Mouse (Mus musculus) cerebellum, adult 2 months (tissue): ENCODE measurements around the gene G430095P16Rik.

Experiments used
- CTCF ChIP-seq: fragments of 200-500 bp; IDR thresholded peaks from 2 replicates; pipeline ENCODE4 v1.5.1; 2011; ENCODE audit warnings: low read depth, mild to moderate bottlenecking, control low read depth, low read length, moderate library complexity, borderline replicate concordance; ENCODE audit not compliant: insufficient read depth
- POLR2A ChIP-seq: fragments of 200-500 bp; IDR thresholded peaks from 2 replicates; pipeline ENCODE4 v1.6.1; 2011; ENCODE audit warnings: low read length, control low read depth, borderline replicate concordance; ENCODE audit not compliant: insufficient read depth

GRCm38 (mm10) chr8:84707267-84707883 lies 15.4 kb upstream of the G430095P16Rik start:
- TF ChIP-seq CTCF (no peak), POLR2A (no peak)
